Mouse (Mus musculus) embryonic fibroblast, embryonic 13.5 days (primary cell): Measurements from ENCODE around the gene Camk2d.

Experiments
- CTCF ChIP-seq: IDR thresholded peaks from 2 replicates; pipeline ENCODE4 v1.5.1; 2011; ENCODE audit warnings: mild to moderate bottlenecking, control low read depth, low read length, moderate library complexity, borderline replicate concordance; ENCODE audit not compliant: insufficient read depth
- POLR2A ChIP-seq: IDR thresholded peaks from 2 replicates; pipeline ENCODE4 v1.6.1; 2011; ENCODE audit warnings: low read depth, mild to moderate bottlenecking, control low read depth, low read length, moderate library complexity

DNA sequence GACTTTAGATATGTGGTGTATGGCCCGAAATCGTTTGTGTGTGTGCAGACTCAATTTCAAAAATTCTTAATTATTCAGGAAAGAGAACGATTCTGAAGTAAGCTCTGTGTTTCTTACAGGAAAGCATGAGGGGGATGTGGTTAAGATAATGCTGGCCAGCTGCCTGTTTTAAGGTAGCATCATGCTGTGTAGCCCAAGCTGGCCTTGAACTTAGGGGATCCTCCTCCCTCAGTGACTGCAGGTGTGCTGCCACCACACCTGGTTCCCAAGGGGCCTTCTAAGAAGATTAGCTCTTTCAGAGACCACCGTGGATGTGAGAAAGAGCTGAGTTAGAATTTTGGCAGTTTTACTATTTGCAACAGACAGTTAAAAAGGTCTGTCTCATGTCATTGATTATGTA, 61.8 kb downstream of the Camk2d start:
- TF ChIP-seq CTCF = no peak
- TF ChIP-seq POLR2A = no peak
